Mouse (Mus musculus): ENCODE data around the gene Serp2. TPM values are rescaled to one million over a fixed set of nuclear protein-coding genes. Genes with fewer than 3 reads are reported as not detected.

Serp2 gene
- total and polyA plus RNA-seq, 2 experiments: 0.37 TPM; not detected in 1

DNA sequence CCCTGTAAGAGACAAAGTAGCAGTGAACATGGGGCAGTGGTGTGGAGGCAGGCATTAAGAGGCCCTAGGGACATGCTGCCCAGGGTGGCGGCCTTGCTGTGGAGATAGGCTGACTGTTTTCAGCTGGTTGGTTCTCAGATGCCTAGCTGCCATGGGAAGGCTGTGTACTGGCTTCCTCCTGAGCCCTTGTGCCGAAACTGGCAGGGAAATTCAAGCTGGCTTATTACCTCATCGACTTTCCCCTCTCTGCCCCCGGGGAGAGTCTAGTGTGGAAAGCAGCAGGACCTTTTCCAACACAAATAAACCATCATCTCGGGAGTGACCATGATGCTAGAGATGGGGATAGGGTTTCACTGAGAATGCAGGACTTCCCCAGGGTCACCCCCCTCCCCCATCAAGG is 28.0 kb downstream of the Serp2 start:
- WGBS: 29% methylated on average over 5 of the region's 5 CpGs
- Histone ChIP-seq H3K4me3 (ENCODE audit: insufficient read depth, low read depth, low read length) (no peak overlapping the region), H3K79me2 (ENCODE audit: control insufficient read depth, insufficient read depth, low read length) (no peaks in the 10 kb centered on the region), H3K9ac (ENCODE audit: low read depth, low read length) (no peak overlapping the region), H3K27ac (replicated peaks; ENCODE audit: insufficient read depth, low read depth, low read length) (no peak overlapping the region), H3K36me3 (ENCODE audit: control insufficient read depth, insufficient read depth, low read length) (no peaks in the 10 kb centered on the region), H3K4me1 (ENCODE audit: control insufficient read depth, insufficient read depth, low read length) (peaks cover 5% of the 10 kb centered on the region), H3K27me3 (ENCODE audit: control insufficient read depth, insufficient read depth, low read length) (no peaks in the 10 kb centered on the region)
- peak; percentile 30 for DNase-seq (ENCODE audit: extremely low read depth, low read depth, low spot score)
- TF ChIP-seq CTCF (IDR thresholded peaks at IDR 0.05; ENCODE audit: low read depth, low read length) (no peak), POLR2A (IDR thresholded peaks at IDR 0.05; ENCODE audit: extremely low read depth, insufficient read depth, low read length) (no peak)

DNA sequence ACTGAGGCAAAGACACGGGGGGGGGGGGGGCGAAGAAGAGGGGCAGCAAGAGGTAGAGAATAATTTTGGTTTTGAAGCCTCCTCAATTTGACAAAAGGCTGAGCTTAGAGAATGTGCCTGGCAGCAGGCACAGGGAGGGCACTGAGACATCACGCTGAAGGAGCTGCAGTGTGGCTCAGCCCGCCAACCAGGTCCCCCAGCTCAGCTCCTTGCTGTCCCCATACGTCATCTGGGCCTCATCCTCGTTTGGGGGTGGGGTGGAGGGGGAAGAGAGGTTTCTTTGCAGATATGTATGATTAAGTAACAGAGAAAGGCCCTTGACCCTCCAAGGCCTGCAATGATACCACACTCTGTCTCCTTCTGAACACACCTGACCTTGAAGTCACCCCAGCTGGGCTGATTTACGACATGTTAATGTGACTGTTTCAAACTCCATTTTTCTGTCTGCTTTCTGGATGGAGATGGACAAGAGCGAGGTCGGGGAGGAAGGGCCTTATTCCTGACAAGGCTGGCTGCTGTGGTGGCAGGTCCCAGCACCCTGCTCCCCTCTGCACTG is 28.9 kb downstream of the Serp2 start:
- no peak overlapping the region for H3K9ac ChIP-seq (ENCODE audit: low read depth, low read length)
- no peaks in the 10 kb centered on the region for H3K79me2 ChIP-seq (ENCODE audit: control insufficient read depth, insufficient read depth, low read length)
- no peaks in the 10 kb centered on the region; the same call in 1 of the 2 replicates for H3K4me1 ChIP-seq (ENCODE audit: control insufficient read depth, insufficient read depth, low read length)
- no peaks in the 10 kb centered on the region for H3K36me3 ChIP-seq (ENCODE audit: control insufficient read depth, insufficient read depth, low read length)
- TF ChIP-seq POLR2A (IDR thresholded peaks at IDR 0.05; ENCODE audit: extremely low read depth, insufficient read depth, low read length): no peak
- TF ChIP-seq CTCF (IDR thresholded peaks at IDR 0.05; ENCODE audit: low read depth, low read length): no peak
- WGBS: 87% methylated on average over 9 of the region's 9 CpGs
- no peak for DNase-seq (ENCODE audit: extremely low read depth, low read depth, low spot score)
- H3K4me3 ChIP-seq (ENCODE audit: insufficient read depth, low read depth, low read length): no peak overlapping the region
- H3K27ac ChIP-seq (replicated peaks; ENCODE audit: insufficient read depth, low read depth, low read length): no peak overlapping the region
- no peaks in the 10 kb centered on the region for H3K27me3 ChIP-seq (ENCODE audit: control insufficient read depth, insufficient read depth, low read length)

DNA sequence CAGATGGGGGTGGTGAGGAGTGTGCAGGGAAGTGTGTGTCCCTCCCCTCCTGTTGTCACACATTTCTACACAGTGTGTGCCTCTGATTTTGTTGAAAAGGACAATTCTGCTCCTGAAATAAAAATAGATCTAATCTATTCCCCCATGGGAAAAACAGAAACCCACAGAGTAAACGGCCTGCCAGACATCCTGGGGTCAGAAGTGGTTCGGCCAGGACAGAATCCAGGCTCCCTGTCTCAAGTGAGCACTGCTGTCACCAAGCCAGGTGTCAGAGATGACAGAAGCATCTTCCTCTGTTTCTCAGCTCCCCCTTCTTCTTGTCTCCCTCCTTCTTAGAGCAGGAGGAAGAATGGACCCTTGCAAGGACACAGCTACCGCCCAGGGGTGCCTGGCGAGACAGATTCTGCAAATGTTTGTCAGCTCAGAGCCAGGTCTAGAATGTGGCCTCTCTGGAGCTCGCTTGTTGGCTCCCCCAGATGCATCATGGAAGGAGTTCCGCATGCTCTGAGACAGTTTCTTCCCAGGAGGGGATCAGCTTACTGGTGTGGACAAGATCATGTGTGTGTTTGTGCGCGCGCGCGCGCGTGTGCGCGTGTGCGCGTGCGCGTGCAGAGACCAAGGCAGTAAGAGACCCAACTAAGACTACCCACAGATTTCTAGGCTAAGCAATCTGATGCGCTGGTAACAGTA is 29.5 kb downstream of the Serp2 start:
- TF ChIP-seq POLR2A (IDR thresholded peaks at IDR 0.05; ENCODE audit: extremely low read depth, insufficient read depth, low read length): no peak
- no peak for TF ChIP-seq CTCF (IDR thresholded peaks at IDR 0.05; ENCODE audit: low read depth, low read length)
- no peaks in the 10 kb centered on the region for H3K79me2 ChIP-seq (ENCODE audit: control insufficient read depth, insufficient read depth, low read length)
- no peaks in the 10 kb centered on the region; the same call in 1 of the 2 replicates for H3K4me1 ChIP-seq (ENCODE audit: control insufficient read depth, insufficient read depth, low read length)
- no peak overlapping the region for H3K9ac ChIP-seq (ENCODE audit: low read depth, low read length)
- H3K27me3 ChIP-seq (ENCODE audit: control insufficient read depth, insufficient read depth, low read length): no peaks in the 10 kb centered on the region
- H3K27ac ChIP-seq (replicated peaks; ENCODE audit: insufficient read depth, low read depth, low read length): no peak overlapping the region
- H3K36me3 ChIP-seq (ENCODE audit: control insufficient read depth, insufficient read depth, low read length): no peaks in the 10 kb centered on the region
- no peak overlapping the region for H3K4me3 ChIP-seq (ENCODE audit: insufficient read depth, low read depth, low read length)
- no peak for DNase-seq (ENCODE audit: extremely low read depth, low read depth, low spot score)
- 95% methylated on average over 20 of the region's 20 CpGs for WGBS

DNA sequence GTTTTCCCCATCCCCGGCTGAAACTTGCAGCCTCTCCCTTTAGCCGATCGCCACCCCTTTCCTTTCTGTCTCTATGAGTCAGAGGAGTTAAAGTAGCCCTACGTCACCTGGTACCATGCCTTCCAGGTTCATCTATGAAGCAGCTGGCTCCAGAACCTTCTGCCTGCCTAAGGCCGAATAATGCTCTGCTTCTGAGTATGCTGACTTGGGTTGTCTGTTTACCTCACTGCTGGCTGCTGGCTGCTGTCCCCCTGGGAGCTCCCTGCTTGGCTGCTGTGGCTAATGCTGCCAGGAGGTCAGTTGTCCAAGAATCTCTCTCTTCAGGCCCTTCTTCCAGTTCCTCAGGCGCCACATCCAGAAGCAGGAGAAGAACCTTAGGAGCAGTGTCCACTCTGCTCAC is 30.2 kb downstream of the Serp2 start:
- H3K79me2 ChIP-seq (ENCODE audit: control insufficient read depth, insufficient read depth, low read length): no peaks in the 10 kb centered on the region
- no peak overlapping the region for H3K27ac ChIP-seq (replicated peaks; ENCODE audit: insufficient read depth, low read depth, low read length)
- no peak for DNase-seq (ENCODE audit: extremely low read depth, low read depth, low spot score)
- TF ChIP-seq CTCF (IDR thresholded peaks at IDR 0.05; ENCODE audit: low read depth, low read length) (no peak), POLR2A (IDR thresholded peaks at IDR 0.05; ENCODE audit: extremely low read depth, insufficient read depth, low read length) (no peak)
- no peak overlapping the region for H3K9ac ChIP-seq (ENCODE audit: low read depth, low read length)
- H3K27me3 ChIP-seq (ENCODE audit: control insufficient read depth, insufficient read depth, low read length): no peaks in the 10 kb centered on the region
- 92% methylated on average over 6 of the region's 6 CpGs for WGBS
- H3K4me3 ChIP-seq (ENCODE audit: insufficient read depth, low read depth, low read length): no peak overlapping the region
- no peaks in the 10 kb centered on the region for H3K36me3 ChIP-seq (ENCODE audit: control insufficient read depth, insufficient read depth, low read length)
- no peaks in the 10 kb centered on the region; the same call in 1 of the 2 replicates for H3K4me1 ChIP-seq (ENCODE audit: control insufficient read depth, insufficient read depth, low read length)

DNA sequence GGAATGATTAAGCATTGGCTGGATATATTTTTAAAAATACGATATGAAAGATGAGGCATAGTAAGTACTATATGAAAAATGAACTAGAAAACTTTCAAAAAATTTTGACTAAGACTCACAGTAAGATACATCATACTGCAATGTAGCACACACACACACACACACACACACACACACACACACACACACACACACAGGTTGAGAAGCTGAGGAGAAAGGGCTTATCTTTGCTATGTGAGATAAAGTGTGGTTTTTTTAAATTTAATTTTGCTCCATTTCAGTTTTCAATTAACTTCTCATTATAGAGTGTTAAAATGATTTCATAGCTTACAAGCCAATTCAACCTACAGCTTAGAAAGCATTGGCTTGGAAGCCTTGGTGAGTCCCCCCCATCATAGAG is 33.3 kb downstream of the Serp2 start:
- Histone ChIP-seq H3K27ac (replicated peaks; ENCODE audit: insufficient read depth, low read depth, low read length) (no peak overlapping the region), H3K4me1 (ENCODE audit: control insufficient read depth, insufficient read depth, low read length) (no peaks in the 10 kb centered on the region; the same call in 1 of the 2 replicates), H3K4me3 (ENCODE audit: insufficient read depth, low read depth, low read length) (no peak overlapping the region), H3K36me3 (ENCODE audit: control insufficient read depth, insufficient read depth, low read length) (no peaks in the 10 kb centered on the region), H3K27me3 (ENCODE audit: control insufficient read depth, insufficient read depth, low read length) (no peaks in the 10 kb centered on the region), H3K79me2 (ENCODE audit: control insufficient read depth, insufficient read depth, low read length) (no peaks in the 10 kb centered on the region), H3K9ac (ENCODE audit: low read depth, low read length) (no peak overlapping the region)
- DNase-seq (ENCODE audit: extremely low read depth, low read depth, low spot score): no peak
- whole genome bisulfite sequencing: 97% methylated on average over 1 of the region's 1 CpGs
- TF ChIP-seq POLR2A (IDR thresholded peaks at IDR 0.05; ENCODE audit: extremely low read depth, insufficient read depth, low read length): no peak
- no peak for TF ChIP-seq CTCF (IDR thresholded peaks at IDR 0.05; ENCODE audit: low read depth, low read length)

DNA sequence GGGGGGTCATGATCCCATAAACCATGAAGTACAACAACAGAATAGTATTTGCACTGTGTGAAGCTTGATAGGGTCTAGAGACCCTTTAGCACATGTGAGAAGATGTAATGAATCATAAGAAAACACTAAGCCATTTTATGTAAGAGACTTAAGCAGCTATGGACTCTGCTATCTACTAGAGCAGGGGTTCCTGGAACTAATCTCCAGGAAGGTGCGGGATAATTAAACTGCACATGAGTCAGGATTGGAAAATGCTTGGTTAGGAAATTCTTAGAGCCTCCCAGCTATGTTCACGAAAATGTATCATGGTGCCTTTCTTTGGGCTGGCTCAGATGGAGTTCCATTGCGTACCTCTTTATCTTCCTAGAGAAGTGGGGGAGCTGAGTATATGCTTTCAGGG is 35.4 kb downstream of the Serp2 start:
- Histone ChIP-seq H3K4me1 (ENCODE audit: control insufficient read depth, insufficient read depth, low read length) (no peaks in the 10 kb centered on the region; the same call in 1 of the 2 replicates), H3K9ac (ENCODE audit: low read depth, low read length) (no peak overlapping the region), H3K36me3 (ENCODE audit: control insufficient read depth, insufficient read depth, low read length) (no peaks in the 10 kb centered on the region), H3K27me3 (ENCODE audit: control insufficient read depth, insufficient read depth, low read length) (no peaks in the 10 kb centered on the region), H3K27ac (replicated peaks; ENCODE audit: insufficient read depth, low read depth, low read length) (no peak overlapping the region), H3K79me2 (ENCODE audit: control insufficient read depth, insufficient read depth, low read length) (no peaks in the 10 kb centered on the region), H3K4me3 (ENCODE audit: insufficient read depth, low read depth, low read length) (no peak overlapping the region)
- 91% methylated on average over 3 of the region's 3 CpGs for WGBS
- TF ChIP-seq POLR2A (IDR thresholded peaks at IDR 0.05; ENCODE audit: extremely low read depth, insufficient read depth, low read length) (no peak), CTCF (IDR thresholded peaks at IDR 0.05; ENCODE audit: low read depth, low read length) (no peak)
- no peak for DNase-seq (ENCODE audit: extremely low read depth, low read depth, low spot score)

All from liver, adult 2 months (tissue).